Mouse (Mus musculus): ENCODE data around the gene 4931409K22Rik. TPM values are rescaled to one million over a fixed set of nuclear protein-coding genes. Genes with fewer than 3 reads are reported as not detected.
A peak's percentile ranks its signal among the peaks of the same experiment; 100 is the strongest.

Gene 4931409K22Rik
- polyA plus RNA-seq, 1 experiment from 2014 or later = 0.16 TPM

DNA sequence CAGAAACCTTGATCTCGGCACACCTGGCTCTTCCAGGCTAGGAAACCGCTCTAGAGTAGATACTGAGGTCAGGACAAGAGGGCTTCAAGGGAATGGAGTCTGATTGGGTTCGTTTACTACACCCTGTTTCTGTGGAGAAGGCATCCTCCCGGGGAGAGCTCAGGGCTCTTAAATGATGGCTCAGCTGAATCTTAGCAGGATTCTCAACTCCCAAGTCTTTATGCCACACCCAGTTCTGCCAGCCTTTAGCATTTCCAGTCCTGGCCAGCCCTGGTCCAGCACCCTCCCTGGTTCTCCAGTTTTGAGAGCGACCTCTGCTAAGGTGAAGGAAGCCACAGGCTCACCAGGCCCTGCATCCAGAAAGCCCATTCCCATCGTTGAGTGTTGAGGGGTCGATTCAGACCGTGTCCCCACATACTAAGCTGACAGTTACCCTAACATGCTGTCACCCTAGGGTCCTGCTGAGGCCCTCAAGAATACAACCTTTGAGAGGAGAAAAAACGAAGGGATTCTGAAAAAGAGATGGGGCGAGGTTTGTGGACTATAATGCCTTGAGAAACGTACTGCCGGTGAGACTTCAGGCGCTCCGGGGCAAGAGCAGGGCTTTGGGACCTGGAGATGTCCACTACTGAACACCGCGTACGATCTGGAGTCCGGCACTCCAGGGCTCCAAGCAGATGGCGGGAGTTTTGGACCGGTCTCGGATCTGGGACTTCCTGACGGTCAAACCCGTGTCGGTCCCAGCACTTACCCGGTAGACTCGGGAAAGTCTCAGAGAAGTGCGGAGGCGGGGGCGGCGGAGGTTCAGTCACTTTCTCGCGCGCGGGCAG is 31.0 kb downstream of the 4931409K22Rik start:
- ATAC-seq (ENCODE audit: low read depth) = no peak
- peak overlapping the region; percentile 64; the same call in 1 of the 2 replicates for H3K27ac ChIP-seq (ENCODE audit: low read depth, low read length)
- H3K36me3 ChIP-seq (ENCODE audit: control insufficient read depth, insufficient read depth, low read length) = no peaks in the 10 kb centered on the region
- peak overlapping the region; percentile 68 for H3K9ac ChIP-seq (replicated peaks; ENCODE audit: low read depth, low read length)
- peak overlapping the region; percentile 48 for H3K4me3 ChIP-seq (ENCODE audit: low read depth, low read length)
- peaks cover 14% of the 10 kb centered on the region for H3K4me1 ChIP-seq (ENCODE audit: control insufficient read depth, insufficient read depth, low read length)
- no peaks in the 10 kb centered on the region for H3K9me3 ChIP-seq (ENCODE audit: control insufficient read depth, low read length)
- H3K4me2 ChIP-seq (ENCODE audit: low read depth, low read length) = peak overlapping the region; percentile 80
- peaks cover 20% of the 10 kb centered on the region for H3K27me3 ChIP-seq (ENCODE audit: control insufficient read depth, insufficient read depth, low read length)
- WGBS = 4% methylated on average over 34 of the region's 34 CpGs

DNA sequence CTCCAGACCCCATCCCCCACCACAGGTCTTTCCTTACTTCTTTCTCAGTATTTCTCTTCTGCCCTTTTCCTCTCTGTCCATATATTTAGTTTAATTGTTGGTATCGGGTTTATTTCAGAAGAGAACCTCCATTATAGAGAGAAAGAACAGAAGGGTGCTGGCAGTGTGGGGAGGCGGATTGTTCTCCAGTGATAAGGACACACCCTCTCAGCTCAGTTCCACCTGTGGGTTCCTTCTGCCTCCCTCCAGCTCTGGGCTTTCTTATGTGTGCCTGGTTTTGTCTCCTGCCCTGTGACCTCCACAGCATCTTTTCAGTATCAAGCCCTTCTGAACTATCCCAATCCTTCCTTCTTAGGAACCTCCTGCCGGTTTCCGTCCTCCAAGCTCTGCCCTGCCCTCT is 32.1 kb downstream of the 4931409K22Rik start:
- Histone ChIP-seq H3K27me3 (ENCODE audit: control insufficient read depth, insufficient read depth, low read length) (peaks cover 20% of the 10 kb centered on the region), H3K9ac (replicated peaks; ENCODE audit: low read depth, low read length) (no peak overlapping the region), H3K36me3 (ENCODE audit: control insufficient read depth, insufficient read depth, low read length) (no peaks in the 10 kb centered on the region), H3K4me2 (ENCODE audit: low read depth, low read length) (peak overlapping the region; percentile 80), H3K9me3 (ENCODE audit: control insufficient read depth, low read length) (no peaks in the 10 kb centered on the region), H3K4me3 (ENCODE audit: low read depth, low read length) (peak overlapping the region; percentile 48), H3K27ac (ENCODE audit: low read depth, low read length) (no peak overlapping the region), H3K4me1 (ENCODE audit: control insufficient read depth, insufficient read depth, low read length) (peaks cover 14% of the 10 kb centered on the region)
- 26% methylated on average over 4 of the region's 4 CpGs for WGBS
- no peak for ATAC-seq (ENCODE audit: low read depth)

DNA sequence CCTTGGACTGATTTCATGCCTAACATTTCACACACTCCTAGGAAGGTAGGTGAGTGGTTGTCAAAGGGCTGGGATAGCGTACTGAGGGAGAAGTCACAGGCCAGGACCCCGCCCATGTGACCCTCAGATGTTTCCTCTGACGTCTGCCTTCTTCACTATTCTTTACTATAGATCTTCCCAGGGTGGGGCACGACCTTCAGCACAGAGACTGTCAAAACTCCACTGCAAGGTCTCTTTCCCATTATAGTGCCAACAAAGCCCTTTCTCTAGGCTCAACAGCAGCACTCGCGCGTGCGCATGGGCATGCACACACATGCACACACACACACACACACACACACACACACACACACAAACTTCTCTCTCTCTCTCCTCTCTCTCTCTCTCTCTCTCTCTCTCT is 32.8 kb downstream of the 4931409K22Rik start:
- H3K36me3 ChIP-seq (ENCODE audit: control insufficient read depth, insufficient read depth, low read length) = no peaks in the 10 kb centered on the region
- no peak for ATAC-seq (ENCODE audit: low read depth)
- H3K9ac ChIP-seq (replicated peaks; ENCODE audit: low read depth, low read length) = no peak overlapping the region
- peak overlapping the region; percentile 31; the same call in 1 of the 2 replicates for H3K4me2 ChIP-seq (ENCODE audit: low read depth, low read length)
- no peaks in the 10 kb centered on the region for H3K9me3 ChIP-seq (ENCODE audit: control insufficient read depth, low read length)
- peak overlapping the region; percentile 48; the same call in 1 of the 2 replicates for H3K4me3 ChIP-seq (ENCODE audit: low read depth, low read length)
- peaks cover 14% of the 10 kb centered on the region for H3K4me1 ChIP-seq (ENCODE audit: control insufficient read depth, insufficient read depth, low read length)
- no peak overlapping the region for H3K27ac ChIP-seq (ENCODE audit: low read depth, low read length)
- H3K27me3 ChIP-seq (ENCODE audit: control insufficient read depth, insufficient read depth, low read length) = peaks cover 20% of the 10 kb centered on the region
- 32% methylated on average over 8 of the region's 8 CpGs for WGBS

GRCm38 (mm10) chr5:24521366-24521765 is 35.2 kb downstream of the 4931409K22Rik start:
- Histone ChIP-seq H3K27ac (ENCODE audit: low read depth, low read length) (no peak overlapping the region), H3K9me3 (ENCODE audit: control insufficient read depth, low read length) (no peaks in the 10 kb centered on the region), H3K4me1 (ENCODE audit: control insufficient read depth, insufficient read depth, low read length) (peaks cover 5% of the 10 kb centered on the region; the same call in 1 of the 2 replicates), H3K4me3 (ENCODE audit: low read depth, low read length) (no peak overlapping the region), H3K36me3 (ENCODE audit: control insufficient read depth, insufficient read depth, low read length) (no peaks in the 10 kb centered on the region), H3K4me2 (ENCODE audit: low read depth, low read length) (peak overlapping the region; percentile 31; the same call in 1 of the 2 replicates), H3K9ac (replicated peaks; ENCODE audit: low read depth, low read length) (no peak overlapping the region), H3K27me3 (ENCODE audit: control insufficient read depth, insufficient read depth, low read length) (peaks cover 10% of the 10 kb centered on the region; the same call in 1 of the 2 replicates)
- 64% methylated on average over 8 of the region's 8 CpGs for WGBS
- no peak for ATAC-seq (ENCODE audit: low read depth)

DNA sequence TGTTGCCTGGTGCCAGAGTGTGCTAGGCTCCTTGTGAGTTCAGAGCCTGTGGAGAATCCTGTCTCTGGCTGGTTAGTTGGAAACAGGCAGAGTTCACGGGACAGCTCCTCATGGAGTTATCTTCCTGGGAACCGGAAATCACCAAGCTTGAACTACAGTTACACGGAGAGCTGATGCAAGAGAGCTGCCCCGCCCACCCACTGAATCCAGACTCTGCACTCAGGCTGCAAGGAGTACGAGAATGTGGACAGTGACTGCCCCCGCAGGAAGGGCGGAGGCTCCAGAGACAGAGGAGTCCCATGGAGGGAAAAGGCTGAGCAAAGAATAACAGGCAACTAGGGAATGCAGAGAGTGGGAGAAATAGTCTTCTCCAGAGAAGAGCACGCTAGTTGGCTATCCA is 44.3 kb downstream of the 4931409K22Rik start:
- WGBS = 52% methylated on average over 8 of the region's 8 CpGs

GRCm38 (mm10) chr5:24510635-24511034 is 46.0 kb downstream of the 4931409K22Rik start:
- no peaks in the 10 kb centered on the region for H3K4me1 ChIP-seq (ENCODE audit: control insufficient read depth, insufficient read depth, low read length)
- H3K4me2 ChIP-seq (ENCODE audit: low read depth, low read length) = no peak overlapping the region
- no peak for ATAC-seq (ENCODE audit: low read depth)
- no peaks in the 10 kb centered on the region for H3K36me3 ChIP-seq (ENCODE audit: control insufficient read depth, insufficient read depth, low read length)
- no peak overlapping the region for H3K4me3 ChIP-seq (ENCODE audit: low read depth, low read length)
- H3K27me3 ChIP-seq (ENCODE audit: control insufficient read depth, insufficient read depth, low read length) = no peaks in the 10 kb centered on the region
- no peak overlapping the region for H3K9ac ChIP-seq (replicated peaks; ENCODE audit: low read depth, low read length)
- 50% methylated on average over 11 of the region's 11 CpGs for WGBS
- no peaks in the 10 kb centered on the region for H3K9me3 ChIP-seq (ENCODE audit: control insufficient read depth, low read length)
- H3K27ac ChIP-seq (ENCODE audit: low read depth, low read length) = no peak overlapping the region

More for the DNA sequence above, 44.3 kb downstream of the 4931409K22Rik start:
- Histone ChIP-seq H3K36me3 (ENCODE audit: control insufficient read depth, insufficient read depth, low read length) (no peaks in the 10 kb centered on the region), H3K9me3 (ENCODE audit: control insufficient read depth, low read length) (no peaks in the 10 kb centered on the region), H3K27me3 (ENCODE audit: control insufficient read depth, insufficient read depth, low read length) (no peaks in the 10 kb centered on the region), H3K4me3 (ENCODE audit: low read depth, low read length) (no peak overlapping the region), H3K27ac (ENCODE audit: low read depth, low read length) (no peak overlapping the region), H3K4me1 (ENCODE audit: control insufficient read depth, insufficient read depth, low read length) (no peaks in the 10 kb centered on the region), H3K4me2 (ENCODE audit: low read depth, low read length) (no peak overlapping the region), H3K9ac (replicated peaks; ENCODE audit: low read depth, low read length) (no peak overlapping the region)
- no peak for ATAC-seq (ENCODE audit: low read depth)

DNA sequence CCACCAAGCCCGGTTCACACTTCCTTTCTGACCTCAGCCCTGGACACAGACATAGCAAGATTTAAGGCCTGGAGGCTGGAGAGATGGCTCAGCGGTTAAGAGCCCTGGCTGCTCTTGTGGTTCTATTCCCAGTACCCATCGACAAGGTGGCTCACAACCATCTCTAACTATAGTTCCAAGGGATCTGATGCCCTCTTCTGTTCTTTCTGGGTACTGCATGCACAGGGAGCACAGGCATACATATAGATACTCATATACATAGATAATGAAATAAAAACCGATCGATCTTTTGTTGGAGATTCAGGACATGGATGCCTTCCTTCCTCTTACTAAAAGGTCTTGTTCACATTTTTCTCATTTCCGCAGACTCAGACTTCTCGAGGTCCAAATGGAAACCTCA is 48.2 kb downstream of the 4931409K22Rik start:
- H3K36me3 ChIP-seq (ENCODE audit: control insufficient read depth, insufficient read depth, low read length) = no peaks in the 10 kb centered on the region
- 93% methylated on average over 7 of the region's 7 CpGs for WGBS
- ATAC-seq (ENCODE audit: low read depth) = no peak
- no peaks in the 10 kb centered on the region for H3K9me3 ChIP-seq (ENCODE audit: control insufficient read depth, low read length)
- H3K4me2 ChIP-seq (ENCODE audit: low read depth, low read length) = no peak overlapping the region
- H3K27ac ChIP-seq (ENCODE audit: low read depth, low read length) = no peak overlapping the region
- H3K27me3 ChIP-seq (ENCODE audit: control insufficient read depth, insufficient read depth, low read length) = no peaks in the 10 kb centered on the region
- no peaks in the 10 kb centered on the region for H3K4me1 ChIP-seq (ENCODE audit: control insufficient read depth, insufficient read depth, low read length)
- H3K4me3 ChIP-seq (ENCODE audit: low read depth, low read length) = no peak overlapping the region
- H3K9ac ChIP-seq (replicated peaks; ENCODE audit: low read depth, low read length) = no peak overlapping the region

GRCm38 (mm10) chr5:24505513-24505912 is 51.1 kb downstream of the 4931409K22Rik start:
- Histone ChIP-seq H3K4me1 (ENCODE audit: control insufficient read depth, insufficient read depth, low read length) (no peaks in the 10 kb centered on the region), H3K9me3 (ENCODE audit: control insufficient read depth, low read length) (no peaks in the 10 kb centered on the region), H3K27me3 (ENCODE audit: control insufficient read depth, insufficient read depth, low read length) (no peaks in the 10 kb centered on the region), H3K4me2 (ENCODE audit: low read depth, low read length) (no peak overlapping the region), H3K36me3 (ENCODE audit: control insufficient read depth, insufficient read depth, low read length) (peaks cover 12% of the 10 kb centered on the region), H3K4me3 (ENCODE audit: low read depth, low read length) (no peak overlapping the region), H3K9ac (replicated peaks; ENCODE audit: low read depth, low read length) (no peak overlapping the region), H3K27ac (ENCODE audit: low read depth, low read length) (no peak overlapping the region)
- ATAC-seq (ENCODE audit: low read depth) = no peak
- WGBS = 67% methylated on average over 2 of the region's 2 CpGs

GRCm38 (mm10) chr5:24502786-24503185 is 53.8 kb downstream of the 4931409K22Rik start:
- WGBS = 77% methylated on average over 4 of the region's 4 CpGs

More at GRCm38 (mm10) chr5:24502786-24503185, 53.8 kb downstream of the 4931409K22Rik start:
- Histone ChIP-seq H3K4me1 (ENCODE audit: control insufficient read depth, insufficient read depth, low read length) (peaks cover 8% of the 10 kb centered on the region; the same call in 1 of the 2 replicates), H3K9ac (replicated peaks; ENCODE audit: low read depth, low read length) (no peak overlapping the region), H3K36me3 (ENCODE audit: control insufficient read depth, insufficient read depth, low read length) (peaks cover 25% of the 10 kb centered on the region), H3K4me3 (ENCODE audit: low read depth, low read length) (no peak overlapping the region), H3K27me3 (ENCODE audit: control insufficient read depth, insufficient read depth, low read length) (no peaks in the 10 kb centered on the region), H3K27ac (ENCODE audit: low read depth, low read length) (no peak overlapping the region), H3K9me3 (ENCODE audit: control insufficient read depth, low read length) (no peaks in the 10 kb centered on the region), H3K4me2 (ENCODE audit: low read depth, low read length) (no peak overlapping the region)
- no peak for ATAC-seq (ENCODE audit: low read depth)
